Mouse (Mus musculus) heart, embryonic 11.5 days (tissue): ENCODE data around the gene Mus81. TPM values are rescaled to one million over a fixed set of nuclear protein-coding genes. Genes with fewer than 3 reads are reported as not detected.

Source experiments
- ATAC-seq: fragments of 200-750 bp; cut with Nextera tagmentation; replicated peaks from 2 replicates; pipeline ENCODE4 v1.8.0; 2017; ENCODE audit warnings: moderate library complexity; ENCODE audit not compliant: insufficient number of reproducible peaks, low FRiP score, low TSS enrichment
- H3K27ac ChIP-seq: fragments of 300-500 bp; sonication (generic); 2 replicates; pipeline ENCODE4 v1.5.1; 2014; ENCODE audit warnings: mild to moderate bottlenecking, low read depth, low read length
- H3K27me3 ChIP-seq: fragments of 300-500 bp; sonication (generic); 2 replicates; pipeline ENCODE4 v1.6.1; 2014; ENCODE audit warnings: mild to moderate bottlenecking, low read length, mixed read lengths; ENCODE audit not compliant: control insufficient read depth, insufficient read depth
- H3K36me3 ChIP-seq: fragments of 300-500 bp; sonication (generic); 2 replicates; pipeline ENCODE4 v1.6.1; 2014; ENCODE audit warnings: mild to moderate bottlenecking, low read length, moderate library complexity, mixed read lengths; ENCODE audit not compliant: control insufficient read depth, insufficient read depth
- H3K4me1 ChIP-seq: fragments of 300-500 bp; sonication (generic); 2 replicates; pipeline ENCODE4 v1.6.1; 2014; ENCODE audit warnings: low read length; ENCODE audit not compliant: control insufficient read depth, insufficient read depth
- H3K4me2 ChIP-seq: fragments of 300-500 bp; sonication (generic); 2 replicates; pipeline ENCODE4 v1.6.1; 2014; ENCODE audit warnings: mild to moderate bottlenecking, moderate library complexity
- H3K4me3 ChIP-seq: fragments of 300-500 bp; sonication (generic); 2 replicates; pipeline ENCODE4 v1.5.1; 2014; ENCODE audit warnings: low read depth, low read length
- H3K9ac ChIP-seq: fragments of 300-500 bp; sonication (generic); 2 replicates; pipeline ENCODE4 v1.6.1; 2014; ENCODE audit warnings: mild to moderate bottlenecking, low read depth, low read length, moderate library complexity
- H3K9me3 ChIP-seq: fragments of 300-500 bp; sonication (generic); replicated peaks from 2 replicates; pipeline ENCODE4 v1.6.1; 2016; ENCODE audit warnings: low read length; ENCODE audit not compliant: control insufficient read depth
- WGBS: fragments of 180-500 bp; shearing (Covaris S2); extraction: QIAGEN DNeasy Blood & Tissue Kit; methylation state at CpG from one replicate; pipeline ENCODE4 v1.1.7; 2014; ENCODE audit not compliant: insufficient replicate concordance; 5-methylcytosine and 5-hydroxymethylcytosine counted together
- polyA plus RNA-seq: library from polyadenylated mRNA; unstranded; fragments of >200 nt; fragmentation: Nextera tagmentation; extraction: Ambion mirVana; gene quantifications from 2 replicates; pipeline ENCODE4 v1.2.1, GENCODE M21; 2014

Gene Mus81
- polyA plus RNA-seq = 32.2 and 40.0 TPM in 2 replicates

DNA sequence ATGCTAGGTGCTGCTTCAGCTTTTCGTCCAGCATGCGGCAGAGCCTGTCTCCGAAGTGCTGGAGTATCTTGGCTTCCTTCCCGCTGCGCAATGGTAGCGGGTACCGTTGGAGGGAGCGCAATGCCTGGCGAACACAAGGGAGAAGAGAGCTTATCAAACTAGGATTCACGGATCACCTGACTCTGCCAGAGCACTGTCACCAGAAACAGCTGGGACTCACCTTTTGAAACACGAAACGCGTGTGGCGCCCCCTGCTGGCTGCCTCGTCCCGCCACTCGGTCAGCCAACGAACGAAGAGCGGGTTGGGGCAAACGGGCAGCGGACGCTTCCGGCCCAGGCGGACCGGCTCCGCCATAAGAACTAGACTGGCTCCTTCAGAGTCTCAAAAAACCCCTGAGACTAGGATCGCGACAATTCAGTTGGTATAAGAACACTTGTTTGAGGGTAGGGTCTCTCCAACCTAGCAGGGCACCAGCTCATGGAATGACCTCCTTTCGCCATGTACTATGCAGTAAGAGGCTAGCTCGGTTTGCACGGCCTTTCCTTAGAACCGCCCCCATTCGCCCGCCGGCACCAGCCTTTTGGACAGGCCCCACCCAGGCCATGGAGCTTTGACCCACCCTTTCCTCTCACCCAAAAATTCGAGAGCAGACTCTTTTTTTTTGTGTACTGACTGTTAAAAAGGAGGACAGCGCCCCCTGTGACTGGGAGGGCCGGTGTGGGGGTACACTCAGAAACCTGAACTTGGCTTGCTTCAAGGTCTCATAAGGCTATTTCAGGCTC is at the start of gene Mus81:
TSS of gene Mus81 (minus strand) at position 635 of the 783 bp plus-strand sequence.
- peak within 1 kb of the TSS; percentile 100 for H3K27ac ChIP-seq
- H3K4me2 ChIP-seq = peak within 1 kb of the TSS; percentile 82
- H3K36me3 ChIP-seq = peaks cover 22% of the 10 kb centered on the region
- 1% methylated on average over 39 of the region's 39 CpGs for WGBS
- H3K4me1 ChIP-seq = peaks cover 19% of the 10 kb centered on the region
- H3K27me3 ChIP-seq = no peaks in the 10 kb centered on the region
- peak; percentile 79 for ATAC-seq
- H3K4me3 ChIP-seq = peak within 1 kb of the TSS; percentile 53
- peak within 1 kb of the TSS; percentile 76 for H3K9ac ChIP-seq
- H3K9me3 ChIP-seq = no peaks in the 10 kb centered on the region

DNA sequence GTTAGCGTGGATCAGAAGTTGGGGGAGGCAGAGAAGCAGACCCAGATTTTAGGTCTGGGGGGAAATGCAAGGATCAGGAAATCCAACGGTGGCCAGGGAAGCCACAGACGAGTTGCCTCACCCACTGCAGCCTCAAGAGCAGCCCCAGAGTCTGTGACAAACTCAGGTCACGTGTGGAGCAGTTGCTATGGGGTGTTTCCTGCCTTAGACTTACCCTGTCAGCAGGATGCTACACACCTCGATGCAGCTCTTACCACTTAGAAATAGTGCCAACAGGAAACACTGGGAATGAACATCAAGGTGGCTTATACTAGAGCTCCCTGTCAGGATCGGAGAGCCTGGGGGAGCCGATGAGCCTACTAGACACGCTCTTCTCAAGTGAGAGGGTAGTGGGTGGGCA is 44.3 kb upstream of the Mus81 start:
- no peak for ATAC-seq
- WGBS = 68% methylated on average over 8 of the region's 8 CpGs
- Histone ChIP-seq H3K9me3 (no peaks in the 10 kb centered on the region), H3K4me1 (peaks cover 4% of the 10 kb centered on the region), H3K4me2 (no peak overlapping the region), H3K27me3 (peaks cover 18% of the 10 kb centered on the region), H3K9ac (0 out of 2 replicates have a peak overlapping the region, but pooled peaks have one; percentile 5), H3K4me3 (no peak overlapping the region), H3K27ac (no peak overlapping the region), H3K36me3 (no peaks in the 10 kb centered on the region)

DNA sequence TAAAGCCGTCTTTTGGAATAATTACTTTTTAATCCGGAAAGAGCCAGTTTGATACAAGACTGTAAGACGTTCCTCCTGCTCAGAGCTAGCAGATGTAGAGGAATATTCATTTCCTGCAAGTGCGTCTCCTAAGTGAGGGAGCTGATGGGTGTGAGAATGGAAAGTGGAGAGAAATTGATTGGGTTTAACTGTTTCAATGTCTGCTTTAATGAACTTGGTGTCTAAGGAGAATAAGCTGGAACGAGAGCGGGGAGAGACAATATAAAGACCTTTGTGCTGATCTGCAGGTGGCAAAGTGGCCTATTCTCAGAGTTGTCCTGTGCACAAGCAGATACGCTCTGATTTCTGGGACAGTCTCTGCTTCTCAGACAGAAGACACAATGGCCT is 41.9 kb upstream of the Mus81 start:
- no peak overlapping the region for H3K4me3 ChIP-seq
- H3K4me2 ChIP-seq = no peak overlapping the region
- H3K36me3 ChIP-seq = no peaks in the 10 kb centered on the region
- no peak overlapping the region for H3K27ac ChIP-seq
- H3K4me1 ChIP-seq = peaks cover 4% of the 10 kb centered on the region
- H3K9me3 ChIP-seq = no peaks in the 10 kb centered on the region
- WGBS = 70% methylated on average over 7 of the region's 7 CpGs
- no peak for ATAC-seq
- H3K9ac ChIP-seq = no peak overlapping the region
- peaks cover 18% of the 10 kb centered on the region for H3K27me3 ChIP-seq

DNA sequence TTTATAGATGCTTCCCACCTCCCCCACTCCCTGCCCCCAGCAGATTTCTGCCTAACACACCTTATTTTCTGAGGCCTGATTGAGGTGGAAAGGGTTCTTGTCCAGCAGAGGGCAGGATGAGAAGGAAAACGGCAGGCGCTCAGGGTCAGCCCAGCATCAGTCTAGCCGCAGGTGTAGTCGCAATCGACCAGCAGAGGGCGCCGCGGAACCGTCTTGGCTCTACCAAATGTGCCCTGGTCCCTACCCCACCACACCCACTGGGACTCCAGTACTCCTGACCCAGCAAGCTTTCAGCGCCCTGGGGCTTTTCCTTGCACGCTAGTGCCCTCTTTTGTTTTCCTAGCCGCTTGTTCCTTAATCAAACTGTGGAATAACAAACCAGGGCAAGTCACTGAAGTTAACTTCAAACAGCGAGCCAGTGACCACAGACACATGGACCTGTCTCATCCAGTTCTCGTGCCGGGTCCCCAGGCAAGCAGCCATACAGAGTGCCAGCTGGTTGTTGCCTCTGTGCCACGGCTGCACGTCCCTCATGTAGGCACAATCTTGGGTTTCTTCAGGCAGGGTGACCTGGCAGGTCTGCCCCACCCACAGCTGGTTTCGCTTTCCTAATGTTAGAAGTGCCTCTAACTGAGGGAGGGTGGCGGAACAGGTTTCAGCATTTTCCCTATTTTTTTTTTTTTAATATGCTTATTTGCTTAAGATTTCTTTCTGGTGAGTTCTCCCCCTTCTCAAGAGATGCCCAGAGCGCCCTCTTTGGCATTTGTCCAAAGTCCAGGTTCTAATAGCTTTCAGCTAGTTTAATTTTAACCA is 41.3 kb upstream of the Mus81 start:
- H3K27ac ChIP-seq = no peak overlapping the region
- no peaks in the 10 kb centered on the region for H3K36me3 ChIP-seq
- 20% methylated on average over 20 of the region's 20 CpGs for WGBS
- peaks cover 18% of the 10 kb centered on the region for H3K27me3 ChIP-seq
- ATAC-seq = peak; percentile 85; the same call in 1 of the 2 replicates
- H3K4me3 ChIP-seq = peak overlapping the region; percentile 10; the same call in 1 of the 2 replicates
- peak overlapping the region; percentile 52 for H3K4me2 ChIP-seq
- peaks cover 4% of the 10 kb centered on the region for H3K4me1 ChIP-seq
- no peaks in the 10 kb centered on the region for H3K9me3 ChIP-seq
- H3K9ac ChIP-seq = no peak overlapping the region

DNA sequence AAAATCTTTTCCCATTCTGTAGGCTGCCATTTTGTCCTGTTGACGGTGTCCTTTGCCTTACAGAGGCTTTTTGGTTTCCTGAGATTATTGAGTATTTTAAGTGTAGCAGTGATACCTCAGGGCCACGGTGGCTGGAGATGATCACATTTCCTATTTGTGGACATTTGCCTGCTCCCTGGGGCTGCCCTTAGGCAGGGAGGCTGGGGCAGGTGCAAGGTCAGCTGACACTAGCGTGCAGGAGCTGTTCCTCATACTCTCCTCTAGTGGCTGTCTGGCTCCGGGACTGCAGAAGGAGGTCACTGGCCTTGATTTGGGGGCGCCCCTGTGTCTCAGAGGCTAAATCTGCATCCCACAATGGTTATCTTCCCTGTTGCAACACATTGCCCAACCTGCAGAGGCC is 37.0 kb upstream of the Mus81 start:
- no peaks in the 10 kb centered on the region for H3K9me3 ChIP-seq
- no peak overlapping the region for H3K27ac ChIP-seq
- ATAC-seq = no peak
- no peak overlapping the region for H3K4me2 ChIP-seq
- H3K4me3 ChIP-seq = no peak overlapping the region
- H3K4me1 ChIP-seq = peaks cover 4% of the 10 kb centered on the region
- no peak overlapping the region for H3K9ac ChIP-seq
- WGBS = 71% methylated on average over 5 of the region's 5 CpGs
- H3K36me3 ChIP-seq = no peaks in the 10 kb centered on the region
- H3K27me3 ChIP-seq = peaks cover 2% of the 10 kb centered on the region; the same call in 1 of the 2 replicates

DNA sequence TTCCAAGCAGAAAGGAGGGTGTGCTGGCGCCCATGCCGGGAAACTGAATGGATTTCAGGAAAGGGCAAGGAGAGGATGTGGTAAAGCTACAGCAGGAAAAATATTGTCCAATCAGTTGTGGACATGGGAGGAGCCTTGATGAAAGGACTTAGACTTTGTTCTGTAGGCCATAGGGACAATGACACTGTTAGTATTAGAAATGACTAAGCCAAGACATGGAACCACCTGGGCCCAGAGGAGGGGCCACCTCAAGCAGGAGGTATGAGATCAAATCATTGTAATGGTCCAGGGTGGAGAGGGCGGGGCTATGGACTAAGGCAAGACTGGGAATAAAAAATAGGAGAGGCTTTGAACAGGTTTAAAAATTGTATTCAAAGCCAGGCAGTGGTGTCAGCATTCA is 30.5 kb upstream of the Mus81 start:
- Histone ChIP-seq H3K9ac (no peak overlapping the region), H3K27me3 (no peaks in the 10 kb centered on the region), H3K4me2 (no peak overlapping the region), H3K27ac (no peak overlapping the region), H3K9me3 (no peaks in the 10 kb centered on the region), H3K4me1 (no peaks in the 10 kb centered on the region), H3K36me3 (no peaks in the 10 kb centered on the region), H3K4me3 (no peak overlapping the region)
- ATAC-seq = no peak
- 77% methylated on average over 3 of the region's 3 CpGs for WGBS

DNA sequence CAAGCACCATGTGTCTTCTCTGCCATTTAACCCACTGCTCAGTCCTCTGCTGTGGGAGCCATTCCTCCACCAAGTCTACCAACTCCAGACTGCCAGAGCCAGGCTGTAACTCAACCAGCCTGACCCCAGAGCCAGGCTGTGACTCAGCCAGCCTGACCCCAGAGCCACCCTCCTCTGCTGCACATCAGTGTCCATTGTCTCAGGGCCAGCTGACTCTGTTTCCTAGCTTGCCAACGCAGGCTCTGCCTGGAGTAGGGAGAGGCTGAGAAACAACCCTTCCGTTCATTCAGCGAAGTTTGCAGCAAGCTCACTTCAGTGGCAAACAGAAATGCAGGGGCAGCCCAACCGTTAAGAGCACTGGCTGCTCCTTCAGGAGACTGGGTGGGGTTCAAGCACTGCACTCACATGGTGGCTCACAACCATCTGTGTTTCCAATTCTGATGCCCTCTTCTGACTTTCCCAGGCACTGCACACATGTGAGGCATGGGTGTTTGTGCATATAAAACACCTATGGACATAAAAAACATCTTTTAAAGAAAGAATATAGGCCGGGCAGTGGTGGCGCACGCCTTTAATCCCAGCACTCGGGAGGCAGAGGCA is 28.8 kb upstream of the Mus81 start:
- Histone ChIP-seq H3K36me3 (no peaks in the 10 kb centered on the region), H3K9me3 (no peaks in the 10 kb centered on the region), H3K9ac (no peak overlapping the region), H3K27ac (no peak overlapping the region), H3K4me1 (no peaks in the 10 kb centered on the region), H3K4me3 (no peak overlapping the region), H3K27me3 (no peaks in the 10 kb centered on the region), H3K4me2 (no peak overlapping the region)
- ATAC-seq = no peak
- WGBS = 75% methylated on average over 8 of the region's 8 CpGs

DNA sequence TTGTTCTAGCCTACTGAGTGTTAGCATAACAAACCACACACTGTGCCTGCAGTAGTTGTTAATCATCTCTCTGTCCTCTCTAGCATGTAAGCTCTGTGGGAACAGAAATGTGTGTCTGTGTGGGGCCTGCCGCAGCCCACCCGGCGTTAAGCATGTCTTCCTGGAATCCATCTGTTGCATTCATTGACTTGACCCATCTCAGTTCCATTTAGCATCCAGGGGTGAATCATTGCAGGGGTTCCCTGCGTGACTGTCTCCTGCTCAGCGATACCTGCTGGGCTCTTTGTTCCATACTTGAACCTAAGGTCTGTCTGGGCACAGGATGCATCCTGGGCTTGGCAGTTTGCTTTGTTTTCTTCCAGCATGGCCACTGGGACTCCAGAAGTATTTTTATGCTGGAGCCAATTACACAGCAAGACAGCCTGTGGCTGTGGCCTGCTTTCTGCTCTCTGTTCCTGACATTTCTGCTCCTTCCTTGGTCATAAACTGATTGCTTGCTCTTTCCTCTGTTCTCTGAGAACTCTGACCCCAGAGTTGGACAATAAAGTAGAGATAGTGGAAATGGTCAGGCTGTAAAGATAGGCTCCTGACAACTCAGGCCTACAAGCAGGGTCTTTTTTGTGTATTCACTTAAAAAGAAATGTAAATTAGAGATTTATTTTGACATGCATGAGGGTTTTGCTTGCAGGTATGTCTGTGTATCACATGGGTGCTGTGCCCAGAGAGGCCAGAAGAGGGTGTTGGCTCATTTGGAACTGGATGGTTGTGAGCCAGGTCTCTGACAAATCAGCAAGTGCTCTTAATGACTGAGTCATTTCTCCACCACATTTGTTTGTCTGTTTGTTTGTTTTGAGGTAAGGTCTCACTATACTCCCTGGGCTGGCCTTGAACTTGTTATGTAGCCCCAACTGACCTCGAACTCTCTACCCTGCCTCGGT is 27.9 kb upstream of the Mus81 start:
- WGBS = 80% methylated on average over 7 of the region's 7 CpGs
- ATAC-seq = no peak
- Histone ChIP-seq H3K9ac (no peak overlapping the region), H3K27me3 (no peaks in the 10 kb centered on the region), H3K4me1 (peaks cover 2% of the 10 kb centered on the region; the same call in 1 of the 2 replicates), H3K4me3 (no peak overlapping the region), H3K9me3 (no peaks in the 10 kb centered on the region), H3K36me3 (no peaks in the 10 kb centered on the region), H3K4me2 (no peak overlapping the region), H3K27ac (no peak overlapping the region)
